Mouse (Mus musculus) telencephalon, adult 2 months (tissue): ENCODE results near the gene Cbx7.
"Not testable (repeated sequence)": the region's sequence is repeated elsewhere in the genome, so short reads cannot be mapped to it uniquely, and the experiment has no call there.

ENCODE experiments used
- DNase-seq: peaks from one replicate; pipeline ENCODE4 v3.0.0-alpha.2; 2011; ENCODE audit warnings: low read depth, low spot score

The Cbx7 gene

DNA sequence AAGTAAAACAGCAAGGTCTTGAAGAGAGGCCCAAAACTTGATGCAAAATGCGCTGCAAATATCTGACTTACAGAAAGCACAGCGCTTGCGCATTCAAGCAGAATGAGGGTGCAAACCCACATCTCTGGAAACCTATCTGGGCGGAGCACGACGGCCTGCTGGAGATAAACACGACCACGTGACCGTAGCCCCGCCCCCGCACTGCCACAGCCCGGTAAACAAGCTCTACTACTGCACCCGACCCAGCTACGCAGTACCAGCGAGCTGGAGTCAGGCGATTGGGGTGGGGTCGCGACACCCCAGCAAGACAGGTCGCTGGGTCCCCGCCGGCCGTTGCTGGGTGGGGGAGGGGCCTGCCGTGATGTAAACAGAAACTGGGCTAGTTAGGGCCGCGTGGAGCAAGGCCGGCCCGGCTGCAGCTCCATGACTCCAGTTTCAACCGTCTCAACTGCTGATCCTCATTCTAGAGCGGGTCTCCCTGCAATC is 43.2 kb downstream of the Cbx7 start:
- peak; percentile 86 for DNase-seq

DNA sequence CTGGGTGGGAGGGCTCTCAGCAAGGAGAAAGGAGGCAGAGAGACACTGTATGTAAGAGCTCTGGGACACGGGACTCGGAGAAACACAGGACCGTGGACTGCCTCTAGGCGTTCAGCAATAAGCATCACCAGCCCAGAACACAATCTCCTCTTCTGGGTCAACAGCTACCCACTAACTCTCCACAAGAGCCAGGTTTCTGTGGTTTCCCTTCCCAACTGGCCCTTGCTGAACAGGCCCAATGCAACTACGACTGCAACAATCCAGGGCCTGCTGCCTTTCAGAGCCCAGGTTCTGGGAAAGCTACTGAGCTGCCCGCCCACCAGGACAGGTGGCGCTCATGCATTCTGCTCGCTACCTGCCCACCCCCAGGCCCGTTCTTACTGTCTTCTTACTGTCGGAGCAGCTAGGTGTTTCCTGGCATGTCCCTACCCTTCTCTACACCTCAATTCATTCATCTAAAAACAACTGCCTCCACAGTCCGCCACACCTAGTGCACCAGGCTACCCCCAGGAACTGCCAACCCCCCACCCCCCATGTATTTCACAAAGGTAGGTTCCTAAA is 44.0 kb downstream of the Cbx7 start:
- no peak for DNase-seq

DNA sequence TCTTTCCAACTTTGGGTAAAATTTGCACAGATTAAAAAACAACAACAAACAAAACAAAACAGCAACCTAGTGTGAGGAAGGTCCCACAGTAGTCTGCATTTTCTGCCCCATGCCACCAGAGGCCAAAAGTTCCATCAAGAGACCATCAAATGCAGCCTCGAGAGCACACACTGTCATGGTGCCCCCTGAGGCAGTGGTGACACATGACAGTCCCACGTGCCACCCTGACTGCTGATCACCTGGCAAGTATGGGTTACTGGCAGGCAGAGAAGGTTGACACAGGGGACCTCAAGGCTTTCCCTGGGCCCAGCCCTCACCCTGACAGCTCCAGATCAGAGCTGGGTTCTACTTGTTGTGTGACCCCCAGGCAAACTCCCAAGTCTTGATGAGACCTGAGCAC is 51.1 kb downstream of the Cbx7 start:
- DNase-seq: no peak

DNA sequence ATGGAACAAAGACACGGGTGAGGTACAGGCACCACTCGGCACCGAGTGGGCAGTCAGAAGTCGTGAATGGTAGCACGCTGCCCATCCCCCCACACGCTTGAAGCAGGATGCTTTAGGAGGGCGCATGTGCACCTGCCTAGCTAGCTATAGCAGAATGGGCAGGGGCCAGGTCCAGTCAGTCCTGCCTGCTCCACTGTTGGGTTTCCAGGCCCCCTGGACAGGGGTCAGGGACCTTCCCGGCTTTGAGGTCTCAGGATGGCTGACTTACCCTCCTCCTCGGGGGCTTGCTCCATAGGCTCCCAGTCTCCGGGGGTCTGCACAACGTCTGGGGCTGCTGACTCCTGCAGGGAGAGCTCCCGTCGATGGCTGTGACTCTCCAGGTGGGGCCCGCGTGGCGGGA is 52.4 kb downstream of the Cbx7 start:
- DNase-seq: no peak

DNA sequence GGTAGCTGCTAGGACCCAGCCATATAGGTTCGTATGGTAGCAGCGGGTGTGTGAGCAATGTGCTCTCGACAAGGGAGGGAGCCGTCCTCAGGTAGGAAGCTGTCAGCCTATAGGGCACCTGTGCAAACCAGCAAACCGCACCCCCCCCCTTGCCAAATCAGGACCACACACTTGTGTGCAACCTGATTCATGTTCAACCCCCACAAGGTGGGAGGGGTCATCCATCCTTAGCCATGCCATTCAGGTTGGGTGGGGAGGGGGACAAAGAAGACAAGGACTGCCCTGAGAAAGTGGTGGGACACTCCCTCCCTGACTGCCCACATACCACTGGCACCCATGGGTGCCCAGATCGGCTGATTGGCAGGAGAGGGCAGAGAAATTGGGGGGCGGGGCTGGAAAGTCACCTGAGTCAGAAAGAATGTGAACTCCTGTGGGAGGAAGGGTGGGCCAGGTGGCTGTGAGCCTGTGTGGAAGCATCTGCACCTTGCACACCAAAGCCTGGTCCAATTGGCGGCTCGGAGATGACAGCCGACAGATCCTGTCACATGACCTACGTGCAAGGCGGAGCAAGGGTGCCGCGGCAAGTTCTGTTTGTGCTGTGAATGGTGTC is 53.7 kb downstream of the Cbx7 start:
- no peak for DNase-seq

DNA sequence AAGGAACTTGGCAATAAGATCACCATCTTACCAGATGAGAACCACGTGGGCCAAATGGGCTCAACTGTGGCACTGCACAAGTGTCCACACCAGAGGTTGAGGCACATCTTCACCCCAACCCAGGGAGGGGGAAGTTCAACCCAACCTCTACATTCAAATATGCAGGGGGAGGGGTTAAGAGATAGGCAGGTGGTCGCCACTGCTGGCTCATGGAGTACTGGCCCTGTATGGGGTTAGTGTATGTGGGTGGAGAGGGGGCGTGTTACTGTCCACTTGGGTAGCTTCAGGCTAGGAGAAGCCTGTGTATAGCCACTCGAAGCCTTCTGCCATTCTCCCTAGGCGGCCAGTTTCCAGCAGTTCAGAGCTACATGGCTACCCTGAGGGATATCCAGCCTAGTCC is 54.8 kb downstream of the Cbx7 start:
- no peak for DNase-seq

DNA sequence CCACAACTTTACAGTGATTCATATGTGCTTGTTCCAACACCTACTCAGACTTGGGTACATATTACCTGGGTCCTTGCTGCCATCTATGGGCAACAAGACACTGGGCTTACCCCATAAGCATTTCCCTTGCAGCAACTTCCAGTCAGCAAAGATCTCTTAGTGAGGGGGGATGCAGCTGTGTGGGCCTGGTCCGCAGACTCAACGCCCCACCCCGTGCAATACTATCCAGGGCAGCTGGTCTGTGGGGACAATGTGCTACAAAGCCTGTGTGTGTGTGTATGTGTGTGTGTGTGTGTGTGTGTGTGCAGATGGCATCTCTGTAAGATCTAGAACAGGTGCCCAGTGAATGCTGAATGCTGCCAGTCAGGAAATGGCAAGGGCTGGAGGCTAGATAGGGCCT is 56.6 kb downstream of the Cbx7 start:
- no peak for DNase-seq

DNA sequence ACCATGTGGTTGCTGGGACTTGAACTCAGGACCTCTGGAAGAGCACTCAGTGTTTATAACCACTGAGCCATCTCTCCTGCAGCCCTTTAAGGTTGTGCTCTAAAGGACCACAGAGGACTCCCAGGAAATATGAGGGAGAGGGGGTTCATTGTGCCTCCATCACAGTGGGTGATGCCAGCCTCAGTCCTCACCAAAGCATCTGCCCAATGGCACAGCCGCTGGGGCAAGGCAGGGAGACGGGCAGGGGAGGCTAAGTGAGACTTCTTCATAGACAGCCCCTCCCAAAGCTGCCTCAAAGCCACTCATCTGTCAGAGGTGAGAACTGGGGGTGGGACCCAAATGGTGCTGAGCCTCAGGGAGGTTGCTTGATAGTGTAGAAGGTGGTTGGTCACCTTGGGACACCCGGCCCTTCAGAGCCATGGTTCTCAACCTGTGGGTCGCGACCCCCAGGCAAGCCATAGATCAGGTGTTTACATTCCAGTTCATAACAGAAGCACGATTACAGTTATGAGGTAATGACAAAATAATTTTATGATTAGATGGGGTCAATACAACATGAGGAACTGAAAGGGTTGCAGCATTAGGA is 57.1 kb downstream of the Cbx7 start:
- DNase-seq: no peak

DNA sequence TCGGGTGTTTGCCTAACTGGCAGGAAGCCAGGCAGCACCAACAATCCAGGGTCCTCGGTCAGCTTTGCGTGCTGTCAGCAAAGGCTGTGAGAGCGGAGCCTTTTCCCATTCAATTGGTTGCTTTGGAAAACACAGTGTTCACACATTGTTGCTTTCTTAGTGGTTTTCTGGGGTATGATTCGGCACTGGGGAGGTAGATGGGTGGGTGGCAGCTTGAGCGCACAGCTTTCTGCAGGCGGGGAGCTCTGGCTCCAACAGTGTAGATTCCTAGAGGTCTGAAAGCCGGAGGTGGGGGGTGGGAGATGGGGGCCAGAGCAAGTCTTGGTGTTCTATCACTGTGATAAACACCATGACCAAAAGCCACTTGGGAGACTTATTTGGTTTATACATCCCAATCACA is 59.6 kb downstream of the Cbx7 start:
- DNase-seq: no peak

DNA sequence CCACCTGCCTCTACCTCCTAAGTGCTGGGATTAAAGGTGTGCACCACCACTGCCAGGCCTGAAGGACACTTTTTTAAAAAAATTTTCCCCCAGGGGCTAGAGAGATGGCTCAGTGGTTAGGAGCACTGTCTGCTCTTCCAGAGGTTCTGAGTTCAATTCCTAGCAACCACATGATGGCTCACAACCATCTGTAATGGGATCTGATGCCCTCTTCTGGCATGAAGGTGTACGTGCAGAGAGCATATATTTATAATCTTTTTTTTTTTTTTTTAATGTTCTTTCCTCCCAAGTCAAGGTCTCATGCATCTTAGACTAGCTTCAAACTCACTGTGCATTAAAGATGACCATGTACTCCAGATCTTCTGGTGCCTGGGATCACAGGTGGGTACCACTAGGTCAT is 60.1 kb downstream of the Cbx7 start:
- DNase-seq: not testable (repeated sequence)

DNA sequence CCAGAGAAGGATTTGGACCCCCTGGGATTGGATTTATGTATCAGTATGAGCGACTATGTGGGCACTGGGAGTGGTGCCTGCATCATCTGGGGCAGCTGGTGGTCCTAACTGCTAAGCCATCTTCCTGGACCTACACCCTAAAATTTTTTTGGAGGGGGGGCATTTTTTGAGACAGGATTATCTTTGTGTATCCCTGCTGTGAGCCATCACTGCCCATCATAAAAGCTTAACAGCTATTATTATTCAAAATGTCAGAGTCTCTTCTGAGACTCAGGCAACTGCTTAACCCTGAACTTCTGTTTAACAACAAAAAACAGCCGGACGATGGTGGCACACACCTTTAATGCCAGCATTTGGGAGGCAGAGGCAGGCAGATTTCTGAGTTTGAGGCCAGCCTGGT is 61.9 kb downstream of the Cbx7 start:
- not testable (repeated sequence) for DNase-seq

DNA sequence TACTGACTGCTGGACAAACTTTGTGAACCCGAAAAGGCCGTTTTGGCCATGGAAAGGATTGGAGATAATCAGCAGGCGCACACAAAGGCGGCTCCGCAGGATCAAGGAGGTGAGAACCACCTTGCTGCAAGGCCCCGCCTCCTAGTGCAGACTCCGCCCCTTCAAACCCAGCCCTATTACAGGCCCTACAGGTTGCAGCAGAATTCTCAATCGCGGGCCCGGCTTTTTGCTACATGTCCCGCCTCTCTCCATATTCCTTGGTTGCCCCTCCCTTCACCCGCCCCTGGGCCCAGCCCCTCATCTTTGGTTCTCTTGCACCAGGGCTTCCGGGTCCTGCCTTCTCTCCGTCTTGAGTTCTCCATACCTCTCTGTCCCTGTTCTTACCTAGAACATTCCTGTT is 64.1 kb downstream of the Cbx7 start:
- DNase-seq: no peak

DNA sequence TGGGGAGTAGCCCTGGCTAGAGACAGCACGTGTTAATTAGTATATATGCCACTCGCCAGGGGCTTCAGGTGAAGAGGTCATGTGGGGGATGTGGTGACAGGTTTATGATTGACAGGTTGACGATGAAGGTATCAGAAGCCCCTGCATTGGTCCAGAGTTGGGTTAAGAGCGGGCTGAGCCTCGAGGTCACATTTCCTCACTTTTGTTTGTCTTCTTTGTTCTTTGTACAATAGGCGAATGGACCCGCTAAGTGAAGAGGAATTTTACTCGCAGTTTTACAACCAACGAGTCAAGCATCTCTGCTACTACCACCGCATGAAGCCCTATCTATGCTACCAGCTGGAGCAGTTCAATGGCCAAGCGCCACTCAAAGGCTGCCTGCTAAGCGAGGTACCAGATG is 65.7 kb downstream of the Cbx7 start:
- no peak for DNase-seq

DNA sequence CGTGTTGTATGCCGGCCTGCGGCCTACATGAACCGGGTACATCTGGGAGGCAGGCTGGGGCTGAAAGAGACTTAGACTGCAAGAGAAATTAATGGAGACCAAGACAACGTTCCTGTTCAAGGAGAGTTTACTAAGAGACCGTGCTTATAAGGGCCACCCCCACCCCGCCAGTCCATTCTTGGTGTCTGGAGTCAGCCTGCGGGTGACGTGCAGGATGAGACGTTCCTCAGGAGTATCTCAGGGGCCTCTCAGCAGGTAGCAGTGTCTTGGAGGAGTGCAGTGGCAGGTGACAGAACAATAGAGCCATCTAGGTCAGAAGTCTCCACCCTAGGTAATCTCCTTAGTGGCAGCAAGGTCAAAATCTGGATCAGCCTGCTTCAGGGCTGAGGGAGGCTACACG is 66.2 kb downstream of the Cbx7 start:
- not testable (repeated sequence) for DNase-seq

DNA sequence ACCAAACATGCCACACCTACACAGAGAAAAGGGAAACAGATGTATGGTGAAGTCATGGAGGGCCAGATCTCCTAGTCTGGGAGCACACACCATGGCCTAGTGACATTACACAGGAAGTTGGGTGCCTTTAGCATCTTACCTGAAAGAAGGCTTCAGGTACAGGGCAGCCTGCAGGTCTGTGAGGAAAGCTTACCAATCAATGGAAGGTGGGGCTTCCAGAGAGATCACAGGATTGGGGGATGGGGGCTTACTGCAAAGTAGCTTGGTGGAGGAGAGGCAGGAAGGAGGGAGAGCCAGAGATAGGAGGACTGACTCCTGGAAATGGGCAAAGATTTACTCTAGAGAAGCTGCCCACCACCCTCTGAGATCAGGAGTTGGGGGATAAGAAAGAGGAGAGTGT is 67.0 kb downstream of the Cbx7 start:
- no peak for DNase-seq

DNA sequence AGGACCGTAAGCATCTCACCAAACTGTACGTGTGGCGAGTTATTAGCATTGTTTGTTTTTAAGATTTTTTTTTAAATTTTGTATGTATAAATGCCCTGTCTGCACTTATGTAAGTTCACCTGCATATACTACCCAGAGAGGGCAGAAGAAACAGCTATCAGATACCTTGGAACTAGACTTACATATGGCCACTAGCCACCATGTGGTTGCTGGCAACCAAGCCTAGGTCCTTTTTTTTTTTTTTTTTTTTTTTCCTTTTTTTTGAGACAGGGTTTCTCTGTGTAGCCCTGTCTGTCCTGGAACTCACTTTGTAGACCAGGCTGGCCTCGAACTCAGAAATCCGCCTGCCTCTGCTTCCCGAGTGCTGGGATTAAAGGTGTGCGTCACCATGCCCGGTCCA is 67.8 kb downstream of the Cbx7 start:
- DNase-seq: not testable (repeated sequence)

DNA sequence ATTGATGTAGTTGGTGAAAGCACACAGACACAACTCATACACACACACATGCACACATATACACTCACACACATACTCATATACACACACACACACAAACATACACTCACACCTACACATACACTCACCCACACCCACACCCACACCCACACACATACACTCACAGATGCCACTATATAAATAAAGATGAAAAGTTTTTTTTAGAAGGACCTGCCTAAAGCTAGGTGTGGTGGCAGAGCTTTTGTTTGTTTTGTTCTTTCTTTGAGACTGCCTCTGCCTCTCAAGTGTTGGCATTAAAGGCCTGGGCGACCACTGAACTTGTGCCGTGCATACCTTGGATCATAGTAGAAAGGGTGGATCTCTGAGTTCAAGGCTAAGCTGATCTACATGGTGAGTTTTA is 69.5 kb downstream of the Cbx7 start:
- DNase-seq: no peak

DNA sequence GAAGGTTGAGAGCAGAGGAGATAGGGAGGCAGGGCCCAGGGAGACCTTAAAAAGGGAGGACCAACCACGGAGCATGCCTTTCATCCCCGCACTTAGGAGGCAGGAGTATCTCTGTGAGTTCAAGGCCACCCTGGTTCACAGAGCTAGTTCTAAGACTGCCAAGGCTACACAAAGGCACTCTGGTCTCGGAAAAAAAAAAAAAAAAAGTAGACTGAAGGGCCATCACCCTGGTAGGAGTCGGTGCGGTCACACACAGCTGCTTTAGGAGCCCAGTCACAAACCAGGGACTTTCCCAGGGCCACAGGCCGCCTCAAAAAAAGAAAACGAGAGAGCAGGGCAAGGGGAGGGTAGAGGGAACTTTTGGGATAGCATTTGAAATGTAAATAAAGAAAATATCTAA is 70.2 kb downstream of the Cbx7 start:
- no peak for DNase-seq

DNA sequence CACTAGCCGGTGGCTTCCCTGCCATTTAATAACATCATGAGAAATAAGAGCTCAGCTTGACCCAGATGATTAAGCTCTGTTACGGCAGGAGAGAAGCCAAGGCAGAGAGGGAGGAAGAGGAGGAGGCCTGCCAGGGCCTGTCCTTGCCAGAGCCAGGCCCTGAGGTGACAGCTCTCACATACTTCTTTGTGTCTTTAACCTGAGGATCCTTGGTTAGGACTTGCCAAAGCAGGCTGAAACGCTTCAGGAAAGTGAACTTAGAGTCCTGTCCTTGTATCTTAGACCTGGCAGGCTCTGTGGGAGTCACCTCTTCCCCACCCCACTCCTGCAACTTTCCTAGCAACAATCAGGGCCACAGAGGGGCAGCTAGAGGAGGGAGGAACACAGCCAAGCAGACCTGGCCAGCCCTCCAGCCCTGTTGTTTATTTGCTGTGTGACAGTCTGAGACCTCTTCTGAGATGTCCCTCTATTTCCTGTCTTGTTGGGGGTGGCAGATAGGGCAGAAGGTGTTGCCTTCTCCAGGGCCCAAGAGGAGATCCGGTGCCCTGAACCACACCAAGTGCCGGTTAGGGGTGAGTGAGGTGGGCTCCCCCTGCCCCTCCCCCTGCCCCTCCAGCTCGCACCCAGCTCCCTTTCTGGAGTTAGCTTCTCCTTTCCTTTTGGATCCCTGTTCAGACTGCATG is 71.0 kb downstream of the Cbx7 start:
- no peak for DNase-seq

DNA sequence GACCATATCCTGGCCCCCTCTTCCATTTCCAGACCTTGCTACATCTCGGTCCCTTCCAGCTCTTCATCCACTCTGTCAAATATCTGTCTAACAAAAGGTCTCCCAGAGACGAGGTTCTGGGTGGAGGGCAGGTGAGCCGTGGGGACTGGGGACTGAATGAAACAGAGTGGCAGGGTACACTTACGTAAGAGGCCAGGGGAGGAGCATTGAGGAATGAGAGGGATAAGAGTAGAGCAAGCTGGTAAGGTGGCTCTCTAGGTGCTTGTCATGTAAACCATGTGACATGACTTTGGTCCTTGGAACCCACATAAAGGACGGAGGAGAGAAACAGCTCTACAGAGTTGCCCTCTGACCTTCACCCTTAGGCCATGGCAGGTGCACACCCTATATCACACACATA is 71.9 kb downstream of the Cbx7 start:
- no peak for DNase-seq

DNA sequence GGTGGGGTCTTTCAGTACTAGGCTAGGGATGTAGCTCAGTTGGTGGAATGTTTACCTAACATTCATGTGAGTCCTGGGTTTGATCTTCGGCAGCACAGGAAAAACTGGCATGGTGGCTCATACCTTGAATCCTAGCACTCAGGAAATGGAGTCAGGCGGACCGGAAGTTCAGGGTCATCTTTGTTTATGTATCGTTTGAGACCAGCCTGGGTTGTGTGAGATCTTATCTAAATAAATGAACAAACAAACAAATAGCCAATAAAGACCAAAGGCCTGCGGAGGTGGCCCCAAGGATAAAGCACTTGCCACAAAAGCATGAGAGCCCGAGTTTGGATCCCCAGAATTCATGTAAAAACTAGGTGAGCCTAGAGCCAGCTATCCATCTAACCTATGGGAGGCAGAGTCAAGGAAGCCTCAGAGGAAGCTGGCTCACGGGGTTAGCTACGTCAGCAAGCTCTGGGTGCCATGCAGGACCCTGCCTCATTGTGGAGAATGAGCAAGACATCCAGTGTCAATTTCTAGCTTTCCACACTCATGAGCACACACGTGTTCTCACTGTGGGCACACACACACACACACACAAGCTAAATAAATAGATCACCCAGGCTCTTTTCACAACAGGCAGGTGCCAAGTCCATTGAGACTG is 74.7 kb downstream of the Cbx7 start:
- DNase-seq: no peak
